Mouse (Mus musculus): ENCODE data around the gene Gm10647.
"Not testable (repeated sequence)": the region's sequence is repeated elsewhere in the genome, so short reads cannot be mapped to it uniquely, and the experiment has no call there.

Gm10647 gene

DNA sequence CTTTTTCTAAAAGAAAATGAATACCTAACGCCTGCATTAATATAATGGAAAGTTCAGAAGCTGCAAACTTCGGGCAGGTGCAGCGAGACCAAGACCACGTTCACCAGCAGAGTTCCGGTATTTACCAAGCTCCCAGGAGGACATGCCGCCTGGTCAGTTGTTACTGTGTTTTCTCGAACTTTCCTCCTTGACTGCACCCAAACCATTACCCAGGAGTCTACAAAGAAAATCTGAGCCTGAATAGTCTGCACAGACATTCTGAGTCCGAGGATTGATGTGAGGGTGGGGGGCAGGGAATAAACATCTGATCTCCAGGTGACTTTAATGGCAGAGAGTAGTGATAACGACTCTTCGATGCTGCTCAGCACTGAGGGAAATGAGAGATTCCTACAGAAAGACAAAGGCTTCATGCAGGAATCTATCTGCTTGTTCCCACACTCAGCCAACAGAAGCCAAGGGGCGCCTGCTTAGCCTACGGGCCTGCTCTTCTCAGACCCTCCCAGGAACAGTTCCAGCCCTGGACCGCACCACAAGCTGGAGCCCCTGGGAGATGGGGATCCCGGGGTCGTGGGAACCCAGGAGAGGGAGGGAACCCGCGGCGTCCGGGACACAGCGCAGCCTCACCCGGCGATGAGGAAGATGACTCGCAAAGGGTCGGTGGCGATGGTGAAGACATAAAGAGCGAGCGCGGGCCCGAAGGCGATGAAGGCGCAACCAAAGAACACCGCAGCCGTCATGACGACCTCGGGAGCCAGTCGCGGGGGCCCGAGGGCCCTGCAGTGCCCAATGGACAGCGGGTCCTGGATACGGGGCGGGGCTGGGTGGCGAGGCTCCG is 2.0 kb upstream of the Gm10647 start:
- Histone ChIP-seq H3K4me3 (replicated peaks; ENCODE audit: low read length) (peak overlapping the region; percentile 94), H3K9me3 (ENCODE audit: low read length) (no peaks in the 10 kb centered on the region), H3K27me3 (ENCODE audit: insufficient read depth, low read length) (peaks cover 29% of the 10 kb centered on the region), H3K4me1 (replicated peaks; ENCODE audit: low read depth, low read length) (peaks cover 12% of the 10 kb centered on the region), H3K36me3 (ENCODE audit: insufficient read depth, low read length) (no peaks in the 10 kb centered on the region)
- TF ChIP-seq CTCF (conservative IDR thresholded peaks at IDR 0.05; ENCODE audit: low read length), result no peak
- no peak for TF ChIP-seq NANOG (IDR thresholded peaks at IDR 0.05; ENCODE audit: borderline replicate concordance, low read length)
- TF ChIP-seq POU5F1 (IDR thresholded peaks at IDR 0.05; ENCODE audit: borderline replicate concordance, low read length), result no peak

DNA sequence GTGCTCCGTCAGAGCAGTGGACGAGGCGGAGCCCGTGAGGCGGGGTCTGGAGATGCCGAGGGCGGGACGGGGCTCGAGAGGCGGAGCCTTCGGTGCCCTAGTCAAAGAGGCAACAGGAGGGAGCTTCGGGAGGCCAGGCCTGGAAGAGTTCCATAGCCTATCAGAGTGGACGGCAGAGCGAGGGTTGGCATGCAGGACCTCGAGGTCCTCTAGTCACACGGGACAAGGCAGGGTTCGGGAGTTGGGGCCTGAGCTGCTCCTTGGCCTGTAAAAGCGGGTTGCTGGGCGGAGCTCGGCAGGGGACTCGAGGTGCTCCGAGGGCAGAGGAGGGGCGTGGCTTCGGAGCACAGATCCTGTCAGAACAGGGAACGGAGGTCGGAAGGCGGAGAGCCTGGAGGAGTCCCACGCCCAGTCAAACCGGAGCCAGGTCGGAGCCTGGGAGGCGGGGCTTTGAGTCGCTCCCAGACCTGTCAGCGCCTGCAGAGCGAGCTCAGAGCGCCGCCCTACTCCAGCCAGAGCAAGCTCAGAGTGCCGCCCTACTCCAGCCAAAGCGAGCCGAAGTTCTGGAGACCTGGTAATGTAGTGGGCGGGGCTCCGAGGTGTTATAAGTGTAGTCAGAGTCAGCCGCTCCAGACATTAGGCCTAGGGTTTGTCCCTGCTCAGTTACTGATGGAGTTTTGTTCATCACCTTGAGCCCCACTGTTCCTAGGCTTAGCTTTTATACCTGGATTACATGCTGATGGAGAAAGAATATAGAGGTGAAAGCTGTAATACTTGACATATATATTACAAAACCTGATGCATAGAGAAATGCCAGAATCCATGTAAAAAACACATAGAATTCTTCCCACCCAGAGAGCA is 1.1 kb upstream of the Gm10647 start, which contains the start of gene Aph1b:
Gene Aph1b (minus strand): TSS at position 27 of the 861 bp plus-strand sequence.
- no peaks in the 10 kb centered on the region for H3K36me3 ChIP-seq (ENCODE audit: insufficient read depth, low read length)
- TF ChIP-seq CTCF (conservative IDR thresholded peaks at IDR 0.05; ENCODE audit: low read length) (no peak), NANOG (IDR thresholded peaks at IDR 0.05; ENCODE audit: borderline replicate concordance, low read length) (no peak)
- peaks cover 12% of the 10 kb centered on the region for H3K4me1 ChIP-seq (replicated peaks; ENCODE audit: low read depth, low read length)
- no peaks in the 10 kb centered on the region for H3K9me3 ChIP-seq (ENCODE audit: low read length)
- H3K4me3 ChIP-seq (replicated peaks; ENCODE audit: low read length), result peak within 1 kb of the TSS; percentile 94
- peaks cover 29% of the 10 kb centered on the region for H3K27me3 ChIP-seq (ENCODE audit: insufficient read depth, low read length)

DNA sequence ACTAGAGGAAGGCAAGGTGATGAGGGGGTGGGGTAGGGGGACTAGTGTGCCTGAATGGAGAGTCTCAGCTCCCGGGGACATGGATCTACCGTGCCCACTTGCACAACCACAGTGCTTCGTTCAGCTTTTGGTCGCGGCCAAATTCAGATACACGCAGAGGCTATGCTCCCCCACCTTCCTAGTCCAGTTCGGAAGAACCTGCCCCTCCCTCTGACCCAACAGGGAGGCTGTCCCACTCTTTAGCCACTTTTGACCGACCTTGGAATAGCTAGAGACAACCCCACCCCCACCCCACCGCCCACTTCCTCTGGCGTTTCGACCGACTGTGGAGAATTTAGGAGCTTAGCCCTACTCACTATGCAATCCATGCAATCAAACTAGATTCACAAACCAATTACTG is 5.1 kb downstream of the Gm10647 start:
- H3K27me3 ChIP-seq (ENCODE audit: insufficient read depth, low read length), result peaks cover 9% of the 10 kb centered on the region; the same call in 1 of the 2 replicates
- TF ChIP-seq CTCF (conservative IDR thresholded peaks at IDR 0.05; ENCODE audit: low read length) (no peak), POU5F1 (IDR thresholded peaks at IDR 0.05; ENCODE audit: borderline replicate concordance, low read length) (no peak)
- H3K4me1 ChIP-seq (replicated peaks; ENCODE audit: low read depth, low read length), result peaks cover 15% of the 10 kb centered on the region
- H3K9me3 ChIP-seq (ENCODE audit: low read length), result peaks cover 17% of the 10 kb centered on the region
- H3K36me3 ChIP-seq (ENCODE audit: insufficient read depth, low read length), result no peaks in the 10 kb centered on the region
- H3K4me3 ChIP-seq (replicated peaks; ENCODE audit: low read length), result peak overlapping the region; percentile 29; the same call in 1 of the 2 replicates

DNA sequence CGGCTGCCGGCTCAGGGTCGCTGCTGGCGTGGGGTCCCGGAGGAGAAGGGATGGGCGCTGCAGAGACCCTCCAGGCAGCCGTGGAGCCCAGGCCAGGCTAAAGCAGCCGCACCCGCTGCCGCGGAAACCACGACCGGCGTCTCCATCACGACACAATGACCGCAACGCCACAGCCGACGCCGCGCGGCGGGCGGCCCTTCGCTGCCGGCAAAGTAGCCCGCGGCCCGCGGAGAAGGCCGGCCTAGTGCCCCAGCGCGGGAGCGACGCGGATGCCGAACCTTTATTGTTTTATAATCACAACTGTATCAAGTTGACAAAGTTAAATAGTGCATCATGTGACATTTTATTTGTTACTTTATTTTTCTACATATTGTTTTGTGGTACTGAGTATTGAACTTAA is 9.1 kb downstream of the Gm10647 start:
- not testable (repeated sequence) for H3K36me3 ChIP-seq (ENCODE audit: insufficient read depth, low read length); H3K27me3 ChIP-seq (ENCODE audit: insufficient read depth, low read length); H3K4me3 ChIP-seq (replicated peaks; ENCODE audit: low read length)
- peaks cover 15% of the 10 kb centered on the region for H3K4me1 ChIP-seq (replicated peaks; ENCODE audit: low read depth, low read length)
- H3K9me3 ChIP-seq (ENCODE audit: low read length), result peaks cover 20% of the 10 kb centered on the region

DNA sequence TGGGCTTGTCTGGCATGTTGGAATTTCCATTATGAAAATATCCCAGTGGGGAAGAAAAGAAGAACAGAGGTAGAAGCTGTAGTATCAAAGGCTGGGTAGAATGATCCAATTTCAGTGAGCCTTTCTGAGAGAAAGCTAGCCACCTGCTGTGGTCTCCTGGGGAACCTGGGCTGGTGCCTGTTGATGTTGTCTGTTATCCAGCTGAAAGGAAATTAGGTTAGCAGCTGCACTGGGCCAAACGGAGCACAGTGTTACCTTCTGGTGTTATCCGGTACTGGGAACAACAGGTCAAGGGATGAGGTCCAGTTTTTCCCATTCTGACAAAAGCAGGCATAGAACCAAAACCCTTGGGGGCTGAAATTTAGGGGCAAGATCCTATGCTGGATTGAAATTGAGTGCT is 16.6 kb downstream of the Gm10647 start:
- Histone ChIP-seq H3K36me3 (ENCODE audit: insufficient read depth, low read length) (no peaks in the 10 kb centered on the region), H3K4me3 (replicated peaks; ENCODE audit: low read length) (no peak overlapping the region), H3K27me3 (ENCODE audit: insufficient read depth, low read length) (no peaks in the 10 kb centered on the region), H3K9me3 (ENCODE audit: low read length) (no peaks in the 10 kb centered on the region), H3K4me1 (replicated peaks; ENCODE audit: low read depth, low read length) (0 out of 2 replicates have a peak, but pooled peaks cover 3% of the 10 kb centered on the region)
- no peak for TF ChIP-seq CTCF (conservative IDR thresholded peaks at IDR 0.05; ENCODE audit: low read length)
- no peak for TF ChIP-seq NANOG (IDR thresholded peaks at IDR 0.05; ENCODE audit: borderline replicate concordance, low read length)
- TF ChIP-seq POU5F1 (IDR thresholded peaks at IDR 0.05; ENCODE audit: borderline replicate concordance, low read length), result no peak

DNA sequence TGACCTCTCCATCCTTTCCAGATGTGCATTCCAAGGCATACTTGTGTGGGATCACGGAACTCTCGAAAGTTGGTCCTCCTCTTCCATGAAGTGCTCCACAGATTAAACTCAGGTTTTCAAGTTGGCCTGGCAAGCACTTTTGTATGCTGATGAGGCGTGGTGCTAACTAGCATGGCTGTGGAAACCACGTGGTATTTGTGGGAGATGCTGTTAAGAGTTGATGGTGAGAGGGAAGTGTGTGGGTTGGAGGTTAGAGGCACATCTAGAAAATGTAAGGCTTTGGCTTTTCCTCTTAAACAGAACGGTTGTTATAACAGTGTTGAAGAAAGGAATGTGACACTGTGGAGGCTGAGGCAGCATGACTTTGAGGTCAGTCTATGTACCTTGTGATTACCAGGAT is 24.2 kb downstream of the Gm10647 start:
- H3K27me3 ChIP-seq (ENCODE audit: insufficient read depth, low read length), result no peaks in the 10 kb centered on the region
- H3K4me1 ChIP-seq (replicated peaks; ENCODE audit: low read depth, low read length), result no peaks in the 10 kb centered on the region
- TF ChIP-seq NANOG (IDR thresholded peaks at IDR 0.05; ENCODE audit: borderline replicate concordance, low read length) (no peak), POU5F1 (IDR thresholded peaks at IDR 0.05; ENCODE audit: borderline replicate concordance, low read length) (no peak), CTCF (conservative IDR thresholded peaks at IDR 0.05; ENCODE audit: low read length) (no peak)
- H3K4me3 ChIP-seq (replicated peaks; ENCODE audit: low read length), result no peak overlapping the region
- H3K36me3 ChIP-seq (ENCODE audit: insufficient read depth, low read length), result no peaks in the 10 kb centered on the region
- no peaks in the 10 kb centered on the region for H3K9me3 ChIP-seq (ENCODE audit: low read length)

DNA sequence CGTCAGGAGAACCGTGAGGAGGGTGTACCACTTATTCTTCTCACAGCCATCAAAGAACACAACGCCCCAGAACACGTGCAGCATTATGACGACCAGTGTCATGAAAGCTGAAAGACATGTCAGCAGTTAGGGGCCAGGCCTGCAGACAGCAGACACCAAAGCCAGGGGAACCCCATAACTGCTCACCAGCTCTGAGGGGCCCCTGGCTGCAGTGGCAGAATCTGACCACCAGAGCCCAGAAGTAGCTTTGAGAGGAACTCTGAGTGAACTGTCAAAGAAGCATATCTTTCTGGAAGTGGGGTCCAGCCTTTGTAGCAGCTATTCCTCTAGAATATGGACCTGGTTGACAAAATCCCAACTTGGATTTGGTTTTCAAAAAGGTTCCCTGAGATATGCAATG is 25.4 kb downstream of the Gm10647 start:
- not testable (repeated sequence) for H3K4me3 ChIP-seq (replicated peaks; ENCODE audit: low read length); H3K4me1 ChIP-seq (replicated peaks; ENCODE audit: low read depth, low read length); H3K27me3 ChIP-seq (ENCODE audit: insufficient read depth, low read length); H3K9me3 ChIP-seq (ENCODE audit: low read length); H3K36me3 ChIP-seq (ENCODE audit: insufficient read depth, low read length)

DNA sequence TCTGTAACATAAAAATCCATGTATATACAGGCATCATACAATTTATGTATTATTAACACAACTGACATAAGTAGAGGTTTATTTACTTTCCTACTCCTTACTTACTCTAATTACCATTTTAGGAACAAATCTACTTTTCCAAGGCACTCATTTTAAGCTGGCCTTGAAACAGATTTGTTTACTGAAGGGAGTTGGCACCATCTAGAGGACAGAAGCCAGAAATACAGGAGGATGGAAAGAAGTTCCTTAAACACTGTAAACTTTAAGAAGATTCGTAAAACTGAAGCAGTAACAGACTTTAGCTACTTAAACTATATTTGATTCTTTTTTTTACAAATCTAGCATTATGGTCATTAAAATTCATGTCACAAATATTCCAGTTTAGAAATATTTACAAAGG is 29.2 kb downstream of the Gm10647 start:
- TF ChIP-seq POU5F1 (IDR thresholded peaks at IDR 0.05; ENCODE audit: borderline replicate concordance, low read length), result no peak
- peak; percentile 60 for TF ChIP-seq CTCF (conservative IDR thresholded peaks at IDR 0.05; ENCODE audit: low read length)
- TF ChIP-seq NANOG (IDR thresholded peaks at IDR 0.05; ENCODE audit: borderline replicate concordance, low read length), result no peak
- no peaks in the 10 kb centered on the region for H3K27me3 ChIP-seq (ENCODE audit: insufficient read depth, low read length)
- H3K4me1 ChIP-seq (replicated peaks; ENCODE audit: low read depth, low read length), result no peaks in the 10 kb centered on the region
- H3K4me3 ChIP-seq (replicated peaks; ENCODE audit: low read length), result no peak overlapping the region
- no peaks in the 10 kb centered on the region for H3K36me3 ChIP-seq (ENCODE audit: insufficient read depth, low read length)
- H3K9me3 ChIP-seq (ENCODE audit: low read length), result no peaks in the 10 kb centered on the region
